Mouse (Mus musculus): Measurements from ENCODE around the gene Fut2. TPM values are rescaled to one million over a fixed set of nuclear protein-coding genes. Genes with fewer than 3 reads are reported as not detected.
"Not testable (repeated sequence)": the region's sequence is repeated elsewhere in the genome, so short reads cannot be mapped to it uniquely, and the experiment has no call there.

Gene Fut2
- polyA plus RNA-seq, 1 experiment from 2014 or later = 0.19 TPM

- H3K27me3 ChIP-seq (replicated peaks; ENCODE audit: control insufficient read depth, insufficient read depth, low read length); H3K4me1 ChIP-seq (ENCODE audit: control insufficient read depth, insufficient read depth, low read depth, low read length); ATAC-seq; H3K4me3 ChIP-seq (ENCODE audit: low read length); H3K27ac ChIP-seq (ENCODE audit: low read depth, low read length); H3K4me2 ChIP-seq (ENCODE audit: low read length); H3K9ac ChIP-seq (ENCODE audit: low read depth, low read length); H3K36me3 ChIP-seq (ENCODE audit: control insufficient read depth, insufficient read depth, low read length); H3K9me3 ChIP-seq (ENCODE audit: control insufficient read depth, low read length): not testable (repeated sequence)
- 89% methylated on average over 6 of the region's 6 CpGs for WGBS
Measured at GRCm38 (mm10) chr7:45661702-45662101, 4.5 kb downstream of the Fut2 start.

GRCm38 (mm10) chr7:45660746-45661478, 5.3 kb downstream of the Fut2 start:
- no peak for ATAC-seq
- Histone ChIP-seq H3K4me3 (ENCODE audit: low read length) (no peak overlapping the region), H3K4me1 (ENCODE audit: control insufficient read depth, insufficient read depth, low read depth, low read length) (no peaks in the 10 kb centered on the region), H3K9ac (ENCODE audit: low read depth, low read length) (no peak overlapping the region), H3K9me3 (ENCODE audit: control insufficient read depth, low read length) (no peaks in the 10 kb centered on the region), H3K27me3 (replicated peaks; ENCODE audit: control insufficient read depth, insufficient read depth, low read length) (no peaks in the 10 kb centered on the region), H3K36me3 (ENCODE audit: control insufficient read depth, insufficient read depth, low read length) (no peaks in the 10 kb centered on the region), H3K4me2 (ENCODE audit: low read length) (no peak overlapping the region), H3K27ac (ENCODE audit: low read depth, low read length) (no peak overlapping the region)
- WGBS = 84% methylated on average over 11 of the region's 11 CpGs

- WGBS = 26% methylated on average over 17 of the region's 17 CpGs
- peak overlapping the region; percentile 29 for H3K4me2 ChIP-seq (ENCODE audit: low read length)
- no peak overlapping the region for H3K27ac ChIP-seq (ENCODE audit: low read depth, low read length)
- no peaks in the 10 kb centered on the region for H3K4me1 ChIP-seq (ENCODE audit: control insufficient read depth, insufficient read depth, low read depth, low read length)
- H3K36me3 ChIP-seq (ENCODE audit: control insufficient read depth, insufficient read depth, low read length) = no peaks in the 10 kb centered on the region
- no peak overlapping the region for H3K9ac ChIP-seq (ENCODE audit: low read depth, low read length)
- H3K27me3 ChIP-seq (replicated peaks; ENCODE audit: control insufficient read depth, insufficient read depth, low read length) = no peaks in the 10 kb centered on the region
- no peak overlapping the region for H3K4me3 ChIP-seq (ENCODE audit: low read length)
- peak; percentile 61 for ATAC-seq
- no peaks in the 10 kb centered on the region for H3K9me3 ChIP-seq (ENCODE audit: control insufficient read depth, low read length)
Measured at GRCm38 (mm10) chr7:45654424-45655047, 11.7 kb downstream of the Fut2 start.

- not testable (repeated sequence) for H3K9me3 ChIP-seq (ENCODE audit: control insufficient read depth, low read length); H3K4me2 ChIP-seq (ENCODE audit: low read length); H3K9ac ChIP-seq (ENCODE audit: low read depth, low read length); ATAC-seq; H3K27me3 ChIP-seq (replicated peaks; ENCODE audit: control insufficient read depth, insufficient read depth, low read length); H3K36me3 ChIP-seq (ENCODE audit: control insufficient read depth, insufficient read depth, low read length); H3K27ac ChIP-seq (ENCODE audit: low read depth, low read length); H3K4me1 ChIP-seq (ENCODE audit: control insufficient read depth, insufficient read depth, low read depth, low read length); H3K4me3 ChIP-seq (ENCODE audit: low read length)
- 95% methylated on average over 18 of the region's 20 CpGs for WGBS
Measured at GRCm38 (mm10) chr7:45650484-45650883, 15.7 kb downstream of the Fut2 start.

GRCm38 (mm10) chr7:45649351-45649750, 16.8 kb downstream of the Fut2 start:
- no peaks in the 10 kb centered on the region for H3K36me3 ChIP-seq (ENCODE audit: control insufficient read depth, insufficient read depth, low read length)
- no peak overlapping the region for H3K27ac ChIP-seq (ENCODE audit: low read depth, low read length)
- H3K4me3 ChIP-seq (ENCODE audit: low read length) = no peak overlapping the region
- H3K4me2 ChIP-seq (ENCODE audit: low read length) = no peak overlapping the region
- no peaks in the 10 kb centered on the region; the same call in 1 of the 2 replicates for H3K4me1 ChIP-seq (ENCODE audit: control insufficient read depth, insufficient read depth, low read depth, low read length)
- 87% methylated on average over 8 of the region's 8 CpGs for WGBS
- no peak overlapping the region for H3K9ac ChIP-seq (ENCODE audit: low read depth, low read length)
- H3K9me3 ChIP-seq (ENCODE audit: control insufficient read depth, low read length) = no peaks in the 10 kb centered on the region
- H3K27me3 ChIP-seq (replicated peaks; ENCODE audit: control insufficient read depth, insufficient read depth, low read length) = no peaks in the 10 kb centered on the region
- no peak for ATAC-seq

- Histone ChIP-seq H3K9me3 (ENCODE audit: control insufficient read depth, low read length) (no peaks in the 10 kb centered on the region), H3K36me3 (ENCODE audit: control insufficient read depth, insufficient read depth, low read length) (no peaks in the 10 kb centered on the region), H3K4me1 (ENCODE audit: control insufficient read depth, insufficient read depth, low read depth, low read length) (peaks cover 8% of the 10 kb centered on the region), H3K27me3 (replicated peaks; ENCODE audit: control insufficient read depth, insufficient read depth, low read length) (no peaks in the 10 kb centered on the region), H3K9ac (ENCODE audit: low read depth, low read length) (no peak overlapping the region), H3K4me3 (ENCODE audit: low read length) (no peak overlapping the region), H3K27ac (ENCODE audit: low read depth, low read length) (no peak overlapping the region), H3K4me2 (ENCODE audit: low read length) (no peak overlapping the region)
- no peak for ATAC-seq
- 81% methylated on average over 4 of the region's 4 CpGs for WGBS
Measured at GRCm38 (mm10) chr7:45646671-45647070, 19.5 kb downstream of the Fut2 start.

GRCm38 (mm10) chr7:45645591-45645971, 20.6 kb downstream of the Fut2 start:
- 60% methylated on average over 7 of the region's 7 CpGs for WGBS
- no peak overlapping the region for H3K9ac ChIP-seq (ENCODE audit: low read depth, low read length)
- no peak overlapping the region for H3K4me2 ChIP-seq (ENCODE audit: low read length)

GRCm38 (mm10) chr7:45644872-45645590, 21.2 kb downstream of the Fut2 start:
- H3K27ac ChIP-seq (ENCODE audit: low read depth, low read length) = peak overlapping the region; percentile 80
- peak overlapping the region; percentile 37 for H3K4me3 ChIP-seq (ENCODE audit: low read length)
- no peaks in the 10 kb centered on the region for H3K9me3 ChIP-seq (ENCODE audit: control insufficient read depth, low read length)
- peak overlapping the region; percentile 1; the same call in 1 of the 2 replicates for H3K9ac ChIP-seq (ENCODE audit: low read depth, low read length)
- peaks cover 13% of the 10 kb centered on the region for H3K4me1 ChIP-seq (ENCODE audit: control insufficient read depth, insufficient read depth, low read depth, low read length)
- WGBS = 68% methylated on average over 6 of the region's 6 CpGs
- no peak for ATAC-seq
- peak overlapping the region; percentile 77 for H3K4me2 ChIP-seq (ENCODE audit: low read length)
- no peaks in the 10 kb centered on the region for H3K27me3 ChIP-seq (replicated peaks; ENCODE audit: control insufficient read depth, insufficient read depth, low read length)
- no peaks in the 10 kb centered on the region for H3K36me3 ChIP-seq (ENCODE audit: control insufficient read depth, insufficient read depth, low read length)

More at GRCm38 (mm10) chr7:45645591-45645971, 20.6 kb downstream of the Fut2 start:
- Histone ChIP-seq H3K27ac (ENCODE audit: low read depth, low read length) (no peak overlapping the region), H3K4me1 (ENCODE audit: control insufficient read depth, insufficient read depth, low read depth, low read length) (peaks cover 13% of the 10 kb centered on the region), H3K27me3 (replicated peaks; ENCODE audit: control insufficient read depth, insufficient read depth, low read length) (no peaks in the 10 kb centered on the region), H3K4me3 (ENCODE audit: low read length) (no peak overlapping the region), H3K9me3 (ENCODE audit: control insufficient read depth, low read length) (no peaks in the 10 kb centered on the region), H3K36me3 (ENCODE audit: control insufficient read depth, insufficient read depth, low read length) (no peaks in the 10 kb centered on the region)
- ATAC-seq = no peak

GRCm38 (mm10) chr7:45644183-45644582, 22.0 kb downstream of the Fut2 start:
- H3K27ac ChIP-seq (ENCODE audit: low read depth, low read length) = peak overlapping the region; percentile 80
- peak; percentile 6 for ATAC-seq
- WGBS = 2% methylated on average over 18 of the region's 18 CpGs

More at GRCm38 (mm10) chr7:45644183-45644582, 22.0 kb downstream of the Fut2 start:
- H3K27me3 ChIP-seq (replicated peaks; ENCODE audit: control insufficient read depth, insufficient read depth, low read length) = no peaks in the 10 kb centered on the region
- peak overlapping the region; percentile 37 for H3K4me3 ChIP-seq (ENCODE audit: low read length)
- H3K4me2 ChIP-seq (ENCODE audit: low read length) = peak overlapping the region; percentile 77
- peaks cover 13% of the 10 kb centered on the region for H3K4me1 ChIP-seq (ENCODE audit: control insufficient read depth, insufficient read depth, low read depth, low read length)
- H3K9me3 ChIP-seq (ENCODE audit: control insufficient read depth, low read length) = no peaks in the 10 kb centered on the region
- no peaks in the 10 kb centered on the region for H3K36me3 ChIP-seq (ENCODE audit: control insufficient read depth, insufficient read depth, low read length)
- peak overlapping the region; percentile 49 for H3K9ac ChIP-seq (ENCODE audit: low read depth, low read length)
